In genomic region chr11:94970210-94970943, GRCm38 (mm10) we compare ENCODE assay signal across 8 mouse cellular contexts. TPM values are rescaled to one million over a fixed set of nuclear protein-coding genes. Genes with fewer than 3 reads are reported as not detected.
A peak's percentile ranks its signal among the peaks of the same experiment; 100 is the strongest.
DNase-seq lines count a peak whose midpoint lies in the region; ATAC-seq and TF ChIP-seq lines count a peak whose summit lies in the region.

No protein-coding gene starts in this region.

- no peak overlapping the region for H3K9ac ChIP-seq in ES-E14 (ENCODE audit: insufficient read depth, low read depth, low read length, poor library complexity, severe bottlenecking)
- no peak overlapping the region for H3K9ac ChIP-seq in neural tube, embryonic 15.5 days (replicated peaks)

- no peaks in the 10 kb centered on the region for H3K9me3 ChIP-seq in ES-E14 (ENCODE audit: control insufficient read depth, insufficient read depth, low read depth, low read length)
- no peaks in the 10 kb centered on the region for H3K9me3 ChIP-seq in neural tube, embryonic 15.5 days (replicated peaks)

- peak; percentile 55; the same call in 1 of the 2 replicates for ATAC-seq in neural tube, embryonic 15.5 days (ENCODE audit: low FRiP score)
- ATAC-seq in activated CD4-positive, CD25-positive, alpha-beta regulatory T cell, adult 4 months: no peak

- 65% methylated on average over 15 of the region's 15 CpGs for WGBS in neural tube, embryonic 15.5 days

- no peak overlapping the region for H3K27ac ChIP-seq in ES-E14 (ENCODE audit: insufficient read depth, low read depth, low read length, poor library complexity, severe bottlenecking)
- H3K27ac ChIP-seq in neural tube, embryonic 15.5 days (replicated peaks): no peak overlapping the region

- no peaks in the 10 kb centered on the region for H3K36me3 ChIP-seq in ES-E14 (ENCODE audit: control insufficient read depth, insufficient read depth, low read length, poor library complexity, severe bottlenecking)
- no peaks in the 10 kb centered on the region for H3K36me3 ChIP-seq in neural tube, embryonic 15.5 days

- peak; percentile 65 to 66 for DNase-seq in B cell, adult 2 months
- peak; percentile 70 for DNase-seq in ES-E14 (ENCODE audit: low read depth, low spot score)
- peak; percentile 89 to 91 for DNase-seq in cerebellum, postnatal 14 days
- DNase-seq in frontal cortex, postnatal 36 days (ENCODE audit: low spot score in 2 of 2): peak; percentile 65 to 89
- peak; percentile 46 to 71 for DNase-seq in kidney, adult 8-10 months
- DNase-seq in lung, adult 18-20 months: peak; percentile 59 to 70

- H3K4me1 ChIP-seq in ES-E14 (ENCODE audit: control insufficient read depth in 2 of 2, insufficient read depth in 2 of 2, low read length in 2 of 2, poor library complexity in 1 of 2): no peaks in the 10 kb centered on the region
- no peaks in the 10 kb centered on the region for H3K4me1 ChIP-seq in neural tube, embryonic 15.5 days

- H3K27me3 ChIP-seq in neural tube, embryonic 15.5 days (replicated peaks): no peaks in the 10 kb centered on the region

- H3K4me3 ChIP-seq in ES-E14 (ENCODE audit: insufficient read depth in 1 of 2, low read depth in 1 of 2, low read length in 2 of 2, poor library complexity in 1 of 2, severe bottlenecking in 1 of 2): no peak overlapping the region
- H3K4me3 ChIP-seq in neural tube, embryonic 15.5 days (replicated peaks): no peak overlapping the region

- H3K4me2 ChIP-seq in neural tube, embryonic 15.5 days: no peak overlapping the region

- in situ Hi-C loops in ES-E14 (cut with MboI; ENCODE audit: low sequenced_read_pairs in 2 of 2, unreplicated experiment in 2 of 2): no loop called here

TF ChIP-seq in ES-E14, 5 proteins besides CTCF, POLR2A, EP300 and RAD21:
- TF ChIP-seq ZNF384 (IDR thresholded peaks at IDR 0.05; ENCODE audit: low read depth, low read length) (no peak), CHD2 (IDR thresholded peaks at IDR 0.05; ENCODE audit: low read depth, low read length) (no peak), MAFK (IDR thresholded peaks at IDR 0.05; ENCODE audit: insufficient read depth, low read depth, low read length) (no peak), ZC3H11A (IDR thresholded peaks at IDR 0.05; ENCODE audit: borderline replicate concordance, low read depth, low read length) (no peak), HCFC1 (IDR thresholded peaks at IDR 0.05; ENCODE audit: borderline replicate concordance, insufficient read depth, low read length) (no peak)

RNA-seq across cellular contexts. Expression of gene Hils1, which starts 3.0 kb away (rescaled TPM):
- total RNA-seq in ES-E14 (2012; rRNA removed): not detected in 2 replicates
- polyA plus RNA-seq in neural tube, embryonic 15.5 days (2015; fragmentation: Nextera tagmentation; extraction: Ambion mirVana): not detected in 2 replicates
- not detected for polyA plus RNA-seq in activated CD4-positive, CD25-positive, alpha-beta regulatory T cell, adult 4 months (2017; shearing (Covaris generic))

RNA-seq across cellular contexts. Expression of gene Sgca, which starts 5.8 kb away (rescaled TPM):
- 0.74 TPM in 1 of 2 replicates, not detected in the other for total RNA-seq in ES-E14 (2012; rRNA removed)
- 0.77 and 1.4 TPM in 2 replicates for polyA plus RNA-seq in neural tube, embryonic 15.5 days (2015; fragmentation: Nextera tagmentation; extraction: Ambion mirVana)
- polyA plus RNA-seq in activated CD4-positive, CD25-positive, alpha-beta regulatory T cell, adult 4 months (2017; shearing (Covaris generic)): under 1 TPM in 1 of 2 experiments, not detected in 1; 0.46 TPM

RNA-seq across cellular contexts. Expression of gene Ppp1r9b, which starts 20.5 kb away (rescaled TPM):
- total RNA-seq in ES-E14 (2012; rRNA removed): 29.5 and 32.6 TPM in 2 replicates
- 18.8 TPM in 2 replicates for polyA plus RNA-seq in neural tube, embryonic 15.5 days (2015; fragmentation: Nextera tagmentation; extraction: Ambion mirVana)
- 10 to 100 TPM; 23.1 to 24.0 TPM for polyA plus RNA-seq in activated CD4-positive, CD25-positive, alpha-beta regulatory T cell, adult 4 months (2017; shearing (Covaris generic))

RNA-seq across cellular contexts. Expression of gene Col1a1, which starts 34.4 kb away (rescaled TPM):
- total RNA-seq in ES-E14 (2012; rRNA removed): 37.5 and 125 TPM in 2 replicates
- 317 and 375 TPM in 2 replicates for polyA plus RNA-seq in neural tube, embryonic 15.5 days (2015; fragmentation: Nextera tagmentation; extraction: Ambion mirVana)
- under 1 TPM; 0.10 to 0.61 TPM for polyA plus RNA-seq in activated CD4-positive, CD25-positive, alpha-beta regulatory T cell, adult 4 months (2017; shearing (Covaris generic))

RNA-seq across cellular contexts. Expression of gene Samd14, which starts 39.3 kb away (rescaled TPM):
- total RNA-seq in ES-E14 (2012; rRNA removed): 0.53 and 0.89 TPM in 2 replicates
- polyA plus RNA-seq in neural tube, embryonic 15.5 days (2015; fragmentation: Nextera tagmentation; extraction: Ambion mirVana): 139 and 167 TPM in 2 replicates
- under 1 TPM in 1 of 2 experiments, not detected in 1; 0.32 TPM for polyA plus RNA-seq in activated CD4-positive, CD25-positive, alpha-beta regulatory T cell, adult 4 months (2017; shearing (Covaris generic))
